Mouse (Mus musculus) yolk sac, embryonic 10.5 days (tissue): Measurements from ENCODE around the gene Enho.

Source experiments
- DNase-seq: peaks from one replicate; pipeline ENCODE4 v3.0.0-alpha.2; 2017; ENCODE audit warnings: low spot score

Enho gene

GRCm38 (mm10) chr4:41663614-41664013 is 23.5 kb upstream of the Enho start:
- DNase-seq = no peak

- DNase-seq = no peak
Measured at GRCm38 (mm10) chr4:41662723-41663122, 22.6 kb upstream of the Enho start.

GRCm38 (mm10) chr4:41660851-41661430 is 20.8 kb upstream of the Enho start:
- DNase-seq = peak; percentile 40

- no peak for DNase-seq
Measured at GRCm38 (mm10) chr4:41659556-41659955, 19.4 kb upstream of the Enho start.

GRCm38 (mm10) chr4:41658566-41659384 is 18.7 kb upstream of the Enho start:
- no peak for DNase-seq

- no peak for DNase-seq
Measured at GRCm38 (mm10) chr4:41655525-41655924, 15.4 kb upstream of the Enho start.

GRCm38 (mm10) chr4:41654217-41654616 is 14.1 kb upstream of the Enho start:
- DNase-seq = no peak

GRCm38 (mm10) chr4:41653730-41654129 is 13.6 kb upstream of the Enho start:
- DNase-seq = no peak

GRCm38 (mm10) chr4:41653296-41653695 is 13.2 kb upstream of the Enho start:
- DNase-seq = peak; percentile 53

GRCm38 (mm10) chr4:41648627-41649026 is 8.5 kb upstream of the Enho start:
- DNase-seq = no peak

GRCm38 (mm10) chr4:41648157-41648556 is 8.0 kb upstream of the Enho start:
- DNase-seq = no peak

- no peak for DNase-seq
Measured at GRCm38 (mm10) chr4:41645488-41645887, 5.4 kb upstream of the Enho start.

GRCm38 (mm10) chr4:41641199-41641822 is 1.2 kb upstream of the Enho start:
- DNase-seq = no peak

- DNase-seq = no peak
Measured at GRCm38 (mm10) chr4:41639214-41639841, 796 bp downstream of the Enho start.

- DNase-seq = no peak
Measured at GRCm38 (mm10) chr4:41638828-41639213, 1.3 kb downstream of the Enho start.

GRCm38 (mm10) chr4:41638186-41638731 is 1.9 kb downstream of the Enho start:
- DNase-seq = no peak

- DNase-seq = no peak
Measured at GRCm38 (mm10) chr4:41636882-41637635, 3.1 kb downstream of the Enho start.

GRCm38 (mm10) chr4:41636366-41636765 is 3.8 kb downstream of the Enho start:
- DNase-seq = peak; percentile 30

- DNase-seq = peak; percentile 26
Measured at GRCm38 (mm10) chr4:41635906-41636305, 4.2 kb downstream of the Enho start.

GRCm38 (mm10) chr4:41635224-41635623 is 4.9 kb downstream of the Enho start:
- DNase-seq = no peak

- DNase-seq = no peak
Measured at GRCm38 (mm10) chr4:41634631-41635030, 5.5 kb downstream of the Enho start.

GRCm38 (mm10) chr4:41633001-41633400 is 7.1 kb downstream of the Enho start:
- no peak for DNase-seq
